Comparison of ENCODE assay signal across 24 mouse cellular contexts in the genomic region with DNA sequence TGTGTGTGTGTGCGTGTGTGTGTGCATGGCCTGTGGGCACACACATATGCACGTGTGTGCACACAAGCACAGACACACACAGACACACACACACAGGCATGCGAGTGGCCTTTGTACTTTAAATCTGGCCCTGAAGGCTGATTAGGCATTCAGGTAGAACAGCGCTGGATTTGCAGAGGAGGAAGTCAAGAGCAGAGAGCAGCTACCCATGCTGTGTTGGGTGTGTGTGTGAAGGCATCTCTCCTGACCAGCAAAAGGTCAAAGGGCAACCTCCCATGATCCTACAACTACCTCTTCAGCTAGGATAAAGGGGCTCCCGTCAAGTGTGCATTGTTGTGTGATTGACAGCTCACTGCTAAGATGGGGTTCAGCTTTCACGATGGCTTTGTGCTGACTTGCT.
DNase-seq lines count a peak whose midpoint lies in the region; ATAC-seq and TF ChIP-seq lines count a peak whose summit lies in the region.
"Had no signal": no experiment of that assay in that cellular context is flagged by ENCODE, and none has a peak within 500 bp of the region (broad histone marks: within the 10 kb centered on the region; RNA-seq: fewer than 3 reads in every experiment).

No protein-coding gene starts in this region.

- H3K9me3 ChIP-seq in hindbrain, embryonic 10.5 days: no peaks in the 10 kb centered on the region
- H3K9me3 ChIP-seq in hindbrain, postnatal 0 days (ENCODE audit: low read length): no peaks in the 10 kb centered on the region
- no peaks in the 10 kb centered on the region for H3K9me3 ChIP-seq in liver, embryonic 13.5 days (replicated peaks)
- no peaks in the 10 kb centered on the region for H3K9me3 ChIP-seq in embryonic facial prominence, embryonic 10.5 days
- no peaks in the 10 kb centered on the region for H3K9me3 ChIP-seq in stomach, embryonic 15.5 days
- H3K9me3 ChIP-seq: embryonic facial prominence, embryonic 13.5 days; heart, embryonic 12.5 days; hindbrain, embryonic 15.5 days; limb, embryonic 15.5 days; megakaryocyte, embryonic 14.5 days; neural tube, embryonic 12.5 days had no signal

- no peak overlapping the region for H3K4me2 ChIP-seq in hindbrain, postnatal 0 days (ENCODE audit: low read depth, low read length)
- H3K4me2 ChIP-seq in liver, embryonic 13.5 days: no peak overlapping the region
- H3K4me2 ChIP-seq in stomach, embryonic 15.5 days: no peak overlapping the region
- H3K4me2 ChIP-seq: embryonic facial prominence, embryonic 13.5 days; heart, embryonic 12.5 days; hindbrain, embryonic 15.5 days; limb, embryonic 15.5 days; neural tube, embryonic 12.5 days had no signal

- H3K9ac ChIP-seq in hindbrain, postnatal 0 days (replicated peaks; ENCODE audit: low read length): no peak overlapping the region
- no peak overlapping the region for H3K9ac ChIP-seq in liver, embryonic 13.5 days
- no peak overlapping the region for H3K9ac ChIP-seq in stomach, embryonic 15.5 days
- H3K9ac ChIP-seq: embryonic facial prominence, embryonic 13.5 days; forebrain, postnatal 0 days; heart, embryonic 12.5 days; hindbrain, embryonic 15.5 days; limb, embryonic 15.5 days; neural tube, embryonic 12.5 days had no signal

- no peak for TF ChIP-seq CTCF in hindbrain, postnatal 0 days (IDR thresholded peaks at IDR 0.05; ENCODE audit: low read depth)

- WGBS in hindbrain, embryonic 10.5 days: 34% methylated on average over 6 of the region's 6 CpGs
- 56% methylated on average over 6 of the region's 6 CpGs for WGBS in hindbrain, postnatal 0 days
- WGBS in liver, embryonic 13.5 days (ENCODE audit: insufficient replicate concordance): 77% methylated on average over 6 of the region's 6 CpGs
- 48% methylated on average over 6 of the region's 6 CpGs for WGBS in embryonic facial prominence, embryonic 10.5 days
- WGBS in stomach, embryonic 15.5 days: 62% methylated on average over 6 of the region's 6 CpGs

- no peaks in the 10 kb centered on the region; the same call in 1 of the 2 replicates for H3K36me3 ChIP-seq in hindbrain, embryonic 10.5 days
- H3K36me3 ChIP-seq in hindbrain, postnatal 0 days (ENCODE audit: insufficient read depth, low read length): no peaks in the 10 kb centered on the region
- H3K36me3 ChIP-seq in liver, embryonic 13.5 days: no peaks in the 10 kb centered on the region
- H3K36me3 ChIP-seq in embryonic facial prominence, embryonic 10.5 days (replicated peaks): 0 out of 2 replicates have a peak, but pooled peaks cover 4% of the 10 kb centered on the region
- no peaks in the 10 kb centered on the region for H3K36me3 ChIP-seq in stomach, embryonic 15.5 days
- H3K36me3 ChIP-seq: G1E; hindbrain, embryonic 15.5 days; neural tube, embryonic 12.5 days had no signal

- H3K4me3 ChIP-seq in hindbrain, embryonic 10.5 days: no peak overlapping the region
- H3K4me3 ChIP-seq in hindbrain, postnatal 0 days (ENCODE audit: low read length): no peak overlapping the region
- H3K4me3 ChIP-seq in liver, embryonic 13.5 days (replicated peaks): no peak overlapping the region
- H3K4me3 ChIP-seq in embryonic facial prominence, embryonic 10.5 days: no peak overlapping the region
- H3K4me3 ChIP-seq in stomach, embryonic 15.5 days (replicated peaks): no peak overlapping the region
- H3K4me3 ChIP-seq: embryonic facial prominence, embryonic 13.5 days; gastrocnemius, adult 2 months; heart, embryonic 12.5 days; hindbrain, embryonic 15.5 days; limb, embryonic 15.5 days; megakaryocyte, embryonic 14.5 days; neural tube, embryonic 12.5 days had no signal

- H3K27ac ChIP-seq in hindbrain, embryonic 10.5 days: no peak overlapping the region
- H3K27ac ChIP-seq in hindbrain, postnatal 0 days: no peak overlapping the region
- no peak overlapping the region for H3K27ac ChIP-seq in liver, embryonic 13.5 days
- H3K27ac ChIP-seq in embryonic facial prominence, embryonic 10.5 days (replicated peaks): no peak overlapping the region
- H3K27ac ChIP-seq in stomach, embryonic 15.5 days: no peak overlapping the region
- H3K27ac ChIP-seq: embryonic facial prominence, embryonic 13.5 days; gastrocnemius, adult 2 months; hindbrain, embryonic 15.5 days; limb, embryonic 15.5 days; neural tube, embryonic 12.5 days had no signal

- peaks cover 82% of the 10 kb centered on the region for H3K4me1 ChIP-seq in hindbrain, embryonic 10.5 days (replicated peaks)
- H3K4me1 ChIP-seq in hindbrain, postnatal 0 days (ENCODE audit: insufficient read depth, low read length): peaks cover 10% of the 10 kb centered on the region; the same call in 1 of the 2 replicates
- peaks cover 12% of the 10 kb centered on the region; the same call in 1 of the 2 replicates for H3K4me1 ChIP-seq in liver, embryonic 13.5 days (replicated peaks)
- H3K4me1 ChIP-seq in embryonic facial prominence, embryonic 10.5 days: peaks cover 71% of the 10 kb centered on the region
- H3K4me1 ChIP-seq in stomach, embryonic 15.5 days: peaks cover 31% of the 10 kb centered on the region

- peak; percentile 32 for DNase-seq in hindbrain, embryonic 10.5 days (ENCODE audit: low spot score)
- no peak for DNase-seq in hindbrain, postnatal 0 days (ENCODE audit: low spot score)
- DNase-seq in liver, embryonic 13.5 days: no peak
- no peak for DNase-seq in liver
- peak; percentile 36 for DNase-seq in embryonic facial prominence, embryonic 10.5 days (ENCODE audit: low spot score)
- no peak for DNase-seq in cerebellum, adult 11-12 months
- DNase-seq in spleen, postnatal 10 days (ENCODE audit: low spot score in 2 of 2): no peak
- DNase-seq: adrenal gland, postnatal 14 days; cerebellum, postnatal 14 days; forebrain, postnatal 0 days; gastrocnemius, adult 2 months; heart, adult 11 months; heart, postnatal 36 days; lung, adult 2 months; right cerebral cortex, adult 18-20 months; thymus, adult 2 months had no signal

- H3K27me3 ChIP-seq in hindbrain, embryonic 10.5 days (ENCODE audit: insufficient read depth, poor library complexity, severe bottlenecking): peaks cover 52% of the 10 kb centered on the region; the same call in 1 of the 2 replicates
- no peaks in the 10 kb centered on the region for H3K27me3 ChIP-seq in hindbrain, postnatal 0 days (ENCODE audit: insufficient read depth, low read length)
- H3K27me3 ChIP-seq in liver, embryonic 13.5 days: no peaks in the 10 kb centered on the region
- H3K27me3 ChIP-seq in embryonic facial prominence, embryonic 10.5 days (replicated peaks; ENCODE audit: low read depth, poor library complexity, severe bottlenecking): peaks cover 56% of the 10 kb centered on the region
- H3K27me3 ChIP-seq in stomach, embryonic 15.5 days (replicated peaks): no peaks in the 10 kb centered on the region
- H3K27me3 ChIP-seq: embryonic facial prominence, embryonic 13.5 days; heart, embryonic 12.5 days; hindbrain, embryonic 15.5 days; limb, embryonic 15.5 days; neural tube, embryonic 12.5 days had no signal

- no peak for ATAC-seq in hindbrain, postnatal 0 days
- 0 out of 2 replicates have a peak, but pooled peaks have one; percentile 18 for ATAC-seq in liver, embryonic 13.5 days (ENCODE audit: low read depth)
- ATAC-seq in stomach, embryonic 15.5 days (ENCODE audit: insufficient read depth, low FRiP score, low read depth): peak; percentile 47; the same call in 1 of the 2 replicates
- ATAC-seq: forebrain, postnatal 0 days had no signal

Comparison
In these comparisons a context has a peak if more than half of its experiments do, and no peak if none do; other contexts are left out.
1. DNase-seq: peak in hindbrain, embryonic 10.5 days (single experiment) and embryonic facial prominence, embryonic 10.5 days (single experiment); none in hindbrain, postnatal 0 days (single experiment), liver, embryonic 13.5 days (single experiment), liver (single experiment), cerebellum, adult 11-12 months (single experiment) and spleen, postnatal 10 days (0 of 2).